Mouse (Mus musculus) brain, adult 10 weeks (tissue): ENCODE results near the gene Acyp1. TPM values are rescaled to one million over a fixed set of nuclear protein-coding genes. Genes with fewer than 3 reads are reported as not detected.

ENCODE experiments used
- polyA plus RNA-seq: library from polyadenylated mRNA; stranded (reverse); fragments of 350-450 nt; fragmentation: Illumina TruSeq; extraction: RNeasy Lipid Tissue Mini Kit (QIAGEN cat#74804); gene quantifications from one replicate; pipeline ENCODE4 v1.2.3, GENCODE M21; 2015; ENCODE audit warnings: low read depth, low replicate concordance

Acyp1 gene
- polyA plus RNA-seq, result 77.3 TPM

GRCm38 (mm10) chr12:85287809-85288485, at the start of gene Acyp1:
Gene Acyp1, minus strand, starts transcription at chr12:85288438.

GRCm38 (mm10) chr12:85288486-85289156, 383 bp upstream of the Acyp1 start, which contains the start of gene Zc2hc1c:
Gene Zc2hc1c, plus strand, starts transcription at chr12:85288591.

GRCm38 (mm10) chr12:85270319-85270718, 17.9 kb downstream of the Acyp1 start, which contains the start of gene Mlh3:
Gene Mlh3, minus strand, starts transcription at chr12:85270599.

Other genes starting within 250 kb of the Acyp1 start
- 1.4 TPM for gene Prox2, start 177.7 kb downstream of the Acyp1 start, polyA plus RNA-seq
- gene Dlst, start 177.6 kb downstream of the Acyp1 start, polyA plus RNA-seq, result 147 TPM
- gene Rps6kl1, start 137.2 kb downstream of the Acyp1 start, polyA plus RNA-seq, result 24.5 TPM
- 4.8 TPM for gene Pgf, start 110.6 kb downstream of the Acyp1 start, polyA plus RNA-seq
- 64.8 TPM for gene Eif2b2, start 69.0 kb downstream of the Acyp1 start, polyA plus RNA-seq
- gene Mlh3, start 17.8 kb downstream of the Acyp1 start, polyA plus RNA-seq, result 16.3 TPM
- 1.7 TPM for gene Zc2hc1c, start 153 bp upstream of the Acyp1 start, polyA plus RNA-seq
- 28.4 TPM for gene Nek9, start 50.9 kb upstream of the Acyp1 start, polyA plus RNA-seq
- gene Tmed10, start 86.4 kb upstream of the Acyp1 start, polyA plus RNA-seq, result 179 TPM
- gene Fos, start 185.5 kb upstream of the Acyp1 start, polyA plus RNA-seq, result 36.1 TPM